Mouse (Mus musculus) heart, postnatal 0 days (tissue): Measurements from ENCODE around the gene Rbm34.

ENCODE experiments used
- CTCF ChIP-seq: IDR thresholded peaks from 2 replicates; pipeline ENCODE4 v1.5.1; 2016; ENCODE audit warnings: antibody characterized with exemption, control low read depth, low read depth
- EP300 ChIP-seq: IDR thresholded peaks from 2 replicates; pipeline ENCODE4 v1.6.1; 2016; ENCODE audit warnings: antibody characterized with exemption, low read depth

DNA sequence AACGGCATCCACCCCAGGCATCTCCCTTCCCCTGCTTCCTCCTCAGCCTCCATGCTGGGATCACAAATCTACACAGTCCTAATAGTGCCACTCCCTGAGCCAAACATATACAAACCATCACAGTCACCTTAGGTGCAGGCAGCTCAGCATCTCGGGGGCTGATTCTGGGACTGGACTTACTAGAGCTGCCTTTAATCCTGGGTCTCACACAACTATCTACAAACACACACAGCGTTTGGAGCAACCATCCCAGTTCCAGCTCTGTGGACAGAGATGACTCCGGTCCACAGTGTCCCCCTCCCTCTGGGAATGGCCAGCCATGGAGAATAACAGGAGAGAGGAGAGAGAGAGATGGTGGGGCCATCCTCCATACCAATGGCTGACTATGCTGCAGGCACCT is 54.3 kb downstream of the Rbm34 start:
- no peak for TF ChIP-seq CTCF
- TF ChIP-seq EP300: no peak
